Mouse (Mus musculus): ENCODE results near the gene Srrt.

Gene Srrt

DNA sequence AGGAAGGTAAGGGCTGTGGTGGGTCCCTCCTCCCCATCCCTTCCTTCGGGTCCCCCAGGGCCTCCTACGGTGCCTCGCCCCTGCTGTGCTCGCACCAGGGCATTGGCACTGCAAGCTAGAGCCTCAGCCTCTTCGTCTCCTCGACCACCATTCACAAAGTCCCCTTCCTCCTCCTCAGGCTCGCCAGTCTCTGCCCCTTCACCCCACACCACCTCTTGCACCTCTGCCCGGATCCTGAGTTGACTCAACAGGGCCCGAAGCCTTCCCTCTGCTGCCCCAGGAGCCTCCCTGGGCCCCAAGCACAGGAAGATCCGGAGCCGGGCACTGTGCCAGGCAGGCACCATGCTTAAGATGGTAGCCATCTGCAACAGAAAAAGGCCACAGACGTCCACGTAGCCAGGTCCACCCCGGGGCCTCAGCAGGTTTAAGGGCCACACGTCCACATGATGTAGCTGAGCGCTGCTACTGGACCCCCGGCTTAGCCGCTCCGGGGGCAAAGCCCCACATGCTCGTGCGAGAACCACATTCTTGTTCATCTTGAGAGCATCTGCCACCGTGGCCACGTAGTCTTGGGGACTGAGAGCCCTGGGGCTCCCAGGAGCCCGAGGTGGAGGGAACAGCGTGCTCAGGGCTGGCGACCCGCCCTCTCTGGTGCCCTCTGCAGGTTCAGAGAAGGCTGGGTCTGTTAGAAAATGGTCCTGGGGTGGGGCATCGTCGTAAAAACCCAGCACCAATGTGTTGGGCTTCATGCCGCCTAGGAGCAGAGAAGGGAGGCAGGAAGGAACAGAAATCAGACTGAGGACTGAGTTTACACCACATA, 7.8 kb upstream of the Srrt start:
- ChIA-PET CTCF (interaction anchor here in 3 of 4 experiments (0.6 to 1.5 kb wide), 5 partner anchors 8 to 39 kb away, joined by 3 to 5 read pairs (median 3); partner anchors contain the start of genes Slc12a9 (in 1 of the 3) and Srrt (in 1 of the 3)), POLR2A (interaction anchor here in 2 of 4 experiments (0.9 to 3.2 kb wide), 6 partner anchors 9 to 29 kb away, joined by 3 to 30 read pairs (median 6); partner anchors contain the start of genes Slc12a9 (in 1 of the 2) and Srrt (in 1 of the 2))

DNA sequence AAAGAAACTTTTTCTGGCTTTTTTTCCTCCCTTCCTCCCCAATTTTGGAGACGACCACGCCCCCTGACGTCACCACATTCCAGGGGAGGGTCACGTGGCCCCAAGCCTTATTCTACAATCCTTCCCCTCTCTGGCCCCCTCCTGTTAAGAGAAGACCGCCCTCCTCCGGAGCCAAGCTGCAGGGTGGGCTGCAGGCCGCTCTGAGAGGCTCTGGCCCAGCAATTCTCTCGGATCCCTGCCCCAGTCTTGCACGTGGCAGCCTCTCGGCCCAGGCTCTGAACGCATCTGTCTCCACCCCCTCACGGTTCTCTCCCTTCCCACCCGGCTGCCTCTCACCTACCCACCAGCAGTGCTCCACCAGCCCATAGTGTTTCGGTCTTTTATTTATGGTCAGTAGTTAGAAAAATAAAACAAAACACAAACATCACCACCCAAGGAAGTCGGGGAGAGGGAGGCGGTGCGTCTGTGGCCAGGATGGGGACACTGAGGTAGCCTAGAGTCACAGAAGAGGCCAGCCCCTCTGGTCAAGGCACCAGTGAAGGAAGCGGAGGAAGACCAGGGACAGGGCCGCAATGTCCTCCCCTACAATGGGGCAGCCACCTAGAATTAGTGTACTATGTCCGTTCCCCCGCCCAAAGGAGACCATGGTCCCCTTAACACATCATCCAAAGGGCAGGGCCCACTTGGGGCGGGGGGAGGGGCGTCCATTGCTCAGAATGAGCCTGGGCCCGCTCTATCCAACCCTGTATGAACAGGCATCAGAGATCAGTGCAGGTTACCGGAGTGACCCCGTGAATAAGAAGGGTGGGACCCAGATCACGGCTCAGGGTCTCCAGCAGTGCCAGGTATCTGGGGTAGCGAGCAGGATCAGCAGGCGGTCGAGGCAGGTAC, 7.0 kb upstream of the Srrt start, which contains the start of gene Trip6:
Gene Trip6, minus strand, starts transcription at position 212 of the 891 bp plus-strand sequence.
- POLR2A ChIA-PET, result interaction anchor here in 2 of 4 experiments (0.6 to 3.2 kb wide), 12 partner anchors 8 to 427 kb away, joined by 3 to 30 read pairs (median 4); partner anchors contain the start of genes Ache (in 1 of the 2), Nyap1 (in 1 of the 2), Pop7 (in 1 of the 2) and Slc12a9 (in 1 of the 2)
- CTCF ChIA-PET, result interaction anchor here in 2 of 4 experiments (0.6 to 1.0 kb wide), 2 partner anchors 20 to 1825 kb away, joined by 3 to 5 read pairs; partner anchors contain the start of gene Slc12a9 (in 1 of the 2)

DNA sequence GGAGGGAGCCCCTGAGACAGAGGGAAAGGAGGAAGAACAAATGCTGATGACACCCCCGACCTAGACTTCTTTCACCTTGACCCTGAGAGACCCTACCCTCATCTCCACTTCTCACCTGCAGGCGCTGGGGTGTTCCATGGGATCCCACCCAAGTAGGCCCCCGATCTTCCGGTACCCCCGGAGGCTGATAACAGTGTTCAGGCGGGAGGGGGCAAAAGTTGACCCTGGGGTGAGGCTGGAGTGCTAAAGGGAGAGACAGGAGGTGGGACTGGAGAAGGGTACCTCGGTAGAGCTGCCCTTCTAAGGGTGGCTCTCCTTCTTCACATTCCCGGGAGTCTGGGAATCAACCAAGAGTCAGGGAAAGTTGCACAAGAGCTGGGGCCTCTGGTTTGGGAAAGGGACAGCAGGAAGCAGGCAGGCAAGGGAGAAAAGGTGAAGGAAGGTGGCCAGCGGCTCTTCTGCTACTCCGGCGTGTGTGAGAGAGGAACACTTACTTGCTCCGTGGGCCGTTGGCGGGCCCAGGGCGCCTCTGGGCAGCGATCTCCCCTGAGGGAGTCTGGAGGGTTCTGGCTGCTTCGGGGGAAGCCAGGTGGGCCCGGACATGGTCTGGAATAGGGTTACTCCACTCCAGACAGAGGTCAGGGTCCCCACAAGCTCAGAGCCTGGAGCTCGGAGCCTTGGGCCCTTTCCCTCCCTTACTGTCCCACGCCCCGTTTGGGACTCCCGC, 6.2 kb upstream of the Srrt start:
- CTCF ChIA-PET, result interaction anchor here in 1 of 4 experiments (0.5 to 1.0 kb wide), 2 partner anchors 20 to 139 kb away, joined by 4 to 5 read pairs; partner anchors contain the start of gene Slc12a9
- POLR2A ChIA-PET, result interaction anchor here in 2 of 4 experiments (0.6 to 1.7 kb wide), 12 partner anchors 8 to 428 kb away, joined by 3 to 9 read pairs (median 4); partner anchors contain the start of genes Pop7 (in 2 of the 2), Ache (in 1 of the 2), Nyap1 (in 1 of the 2) and Slc12a9 (in 1 of the 2)

DNA sequence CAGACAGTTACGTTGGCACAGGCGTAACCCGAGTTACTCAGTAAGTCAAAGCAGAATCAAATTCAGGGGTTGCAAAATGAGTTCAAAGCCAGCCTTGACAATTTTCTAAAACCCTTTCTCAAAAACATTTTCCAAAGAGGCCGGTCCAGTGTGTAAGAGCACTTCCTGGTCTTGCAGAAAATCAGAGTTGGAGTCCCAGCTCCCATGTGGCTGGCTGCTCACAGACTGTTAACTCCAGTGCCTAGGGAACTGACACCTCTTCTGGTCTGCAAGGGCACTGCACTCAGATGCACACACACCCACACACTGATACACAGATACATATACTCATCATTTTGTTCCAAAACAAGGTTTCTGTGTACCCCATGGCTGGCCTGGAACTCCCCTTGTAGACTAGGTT, 882 bp upstream of the Srrt start:
- ChIA-PET POLR2A (interaction anchor here (0.5 to 7.1 kb wide), 32 partner anchors 8 to 444 kb away, joined by 3 to 135 read pairs (median 4); partner anchors contain the start of genes Slc12a9 (in 3 of the 4), Ufsp1 (in 3 of the 4), Ache (in 2 of the 4) and Pop7 (in 2 of the 4)), CTCF (interaction anchor here in 3 of 4 experiments (0.5 to 1.4 kb wide), 3 partner anchors 177 to 194 kb away, joined by 4 to 7 read pairs (median 5); partner anchors contain the start of gene Pop7 (in 2 of the 3))

DNA sequence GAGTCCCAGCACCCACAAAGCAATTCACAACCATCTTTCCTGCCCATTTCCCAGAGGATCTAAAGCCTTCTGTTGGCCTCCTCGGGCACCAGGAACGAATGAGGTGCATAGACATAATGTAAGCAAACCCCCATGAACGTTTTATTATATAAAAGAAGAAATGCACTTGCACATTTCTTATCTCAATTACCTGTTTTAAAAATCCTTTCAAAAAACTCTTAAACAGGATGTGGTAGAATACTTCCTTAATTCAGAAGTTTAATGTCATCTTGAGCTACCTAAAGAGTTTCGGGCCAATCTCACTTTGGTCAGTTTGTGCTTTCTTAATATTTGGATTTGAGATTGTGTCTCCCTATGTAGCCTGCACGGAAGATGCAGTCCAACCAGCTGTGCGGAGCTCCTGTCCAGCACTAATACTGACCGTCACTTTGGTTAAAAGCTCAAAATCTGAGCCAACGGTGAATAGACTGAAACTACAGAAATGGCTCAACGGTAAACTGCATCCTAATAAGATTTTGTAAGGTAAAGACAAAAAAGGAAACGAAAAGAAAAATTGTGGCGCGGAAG, 952 bp downstream of the Srrt start:
- CTCF ChIA-PET, result interaction anchor here in 2 of 4 experiments (1.0 to 1.5 kb wide), 3 partner anchors 10 to 19 kb away, joined by 3 to 7 read pairs (median 3); partner anchors contain the start of gene Ache (in 1 of the 2)
- POLR2A ChIA-PET, result interaction anchor here in 3 of 4 experiments (0.6 to 7.1 kb wide), 23 partner anchors 7 to 354 kb away, joined by 3 to 135 read pairs (median 8); partner anchors contain the start of genes Ache (in 2 of the 3), Ufsp1 (in 2 of the 3), Ephb4 (in 1 of the 3) and Epo (in 1 of the 3)

DNA sequence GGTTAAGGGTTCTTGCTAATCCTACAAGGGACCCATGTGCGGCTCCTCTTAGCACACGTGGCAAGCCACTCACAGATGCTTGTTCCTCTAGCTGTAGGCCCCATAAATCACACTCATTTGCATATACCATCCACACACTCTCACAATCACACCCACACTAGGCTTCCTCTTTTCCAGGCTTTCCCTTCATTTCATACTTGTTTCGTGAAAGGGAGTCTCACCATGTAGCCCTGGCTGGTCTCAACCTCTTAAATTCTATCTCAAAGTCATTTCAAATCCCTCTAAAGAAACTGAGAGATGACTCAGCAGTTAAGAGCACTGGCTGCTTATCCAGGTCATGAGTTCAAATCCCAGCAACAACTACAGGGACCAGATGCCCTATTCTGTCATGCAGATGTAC, 1.7 kb downstream of the Srrt start:
- ChIA-PET CTCF (interaction anchor here in 2 of 4 experiments (0.6 to 1.4 kb wide), 3 partner anchors 15 to 147 kb away, joined by 3 to 7 read pairs (median 3); partner anchors contain the start of gene Ache (in 1 of the 2)), POLR2A (interaction anchor here (0.6 to 7.1 kb wide), 25 partner anchors 8 to 353 kb away, joined by 3 to 135 read pairs (median 7); partner anchors contain the start of genes Ache (in 2 of the 4), Pop7 (in 2 of the 4), Ufsp1 (in 2 of the 4) and Ephb4 (in 1 of the 4))

DNA sequence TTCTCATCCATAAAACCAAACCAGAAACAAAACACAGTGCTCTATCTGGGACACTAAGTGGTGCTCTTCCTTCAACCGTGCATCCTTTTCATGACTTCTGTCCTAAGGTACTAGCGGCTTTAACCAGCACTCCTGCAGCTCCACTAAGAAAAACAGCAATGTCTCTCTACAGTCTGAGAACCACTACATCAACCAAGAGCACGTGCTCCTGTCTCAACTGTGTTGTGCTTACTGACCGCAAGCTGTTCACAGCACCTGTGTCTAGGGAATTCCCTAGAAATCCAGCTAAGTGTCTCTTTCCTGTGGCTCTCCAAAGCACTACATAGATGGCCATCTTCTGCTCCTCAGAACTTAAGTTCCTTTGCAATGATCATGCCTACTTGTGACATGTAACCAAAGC, 2.7 kb downstream of the Srrt start:
- ChIA-PET POLR2A (interaction anchor here (0.5 to 7.1 kb wide), 24 partner anchors 9 to 388 kb away, joined by 3 to 135 read pairs (median 6); partner anchors contain the start of genes Ufsp1 (in 3 of the 4), Ache (in 2 of the 4), Trip6 (in 2 of the 4) and Ephb4 (in 1 of the 4)), CTCF (interaction anchor here in 2 of 4 experiments (0.8 to 1.5 kb wide), 2 partner anchors 18 kb away, joined by 3 to 4 read pairs; partner anchors contain the start of gene Ache (in 1 of the 2))

DNA sequence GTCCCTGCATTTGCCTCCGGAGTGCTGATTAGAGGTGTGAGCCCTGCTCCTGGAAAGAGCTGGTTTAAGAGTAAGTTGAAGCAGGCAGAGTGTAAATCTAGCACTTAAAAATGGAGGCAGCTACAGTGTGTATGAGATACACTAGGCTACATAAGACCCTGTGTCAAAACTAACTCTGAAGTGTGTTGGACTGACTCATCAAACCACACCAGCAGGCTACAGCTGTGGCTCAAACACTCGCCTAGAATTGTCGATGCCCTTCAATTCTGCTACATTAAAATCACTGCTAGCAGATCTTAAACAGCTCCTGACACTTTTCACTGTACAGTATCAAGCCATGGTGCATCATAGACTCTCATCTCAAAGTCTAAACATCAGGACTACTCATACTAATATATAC, 3.3 kb downstream of the Srrt start:
- CTCF ChIA-PET, result interaction anchor here in 2 of 4 experiments (0.5 to 1.5 kb wide), 4 partner anchors 17 to 1335 kb away, joined by 3 read pairs; partner anchors contain the start of genes Ache (in 1 of the 2) and Fis1 (in 1 of the 2)
- POLR2A ChIA-PET, result interaction anchor here (0.6 to 7.1 kb wide), 19 partner anchors 8 to 259 kb away, joined by 3 to 135 read pairs (median 6); partner anchors contain the start of genes Ufsp1 (in 3 of the 4), Ache (in 2 of the 4), Ephb4 (in 1 of the 4) and Slc12a9 (in 1 of the 4)

DNA sequence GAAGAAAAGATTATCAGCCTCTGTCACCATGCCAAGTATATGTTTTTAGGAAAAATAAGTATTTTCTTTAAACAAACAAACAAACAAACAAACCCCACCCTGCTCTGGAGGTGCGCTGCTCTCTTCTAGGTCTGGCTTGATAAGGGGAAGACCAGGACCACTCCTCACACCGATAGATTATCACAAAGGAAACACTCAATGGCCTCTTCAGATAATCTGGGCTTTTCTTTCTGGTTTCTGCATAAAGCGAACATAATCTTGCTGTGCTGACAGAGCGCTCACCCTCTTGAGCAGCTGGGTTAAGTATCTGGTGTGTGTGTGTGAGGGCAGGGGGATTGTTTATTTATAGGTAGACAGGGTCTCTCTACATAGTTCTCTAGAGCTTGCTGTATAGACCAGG, 3.9 kb downstream of the Srrt start:
- ChIA-PET CTCF (interaction anchor here in 3 of 4 experiments (0.5 to 1.3 kb wide), 6 partner anchors 15 to 1335 kb away, joined by 3 to 4 read pairs (median 3); partner anchors contain the start of gene Fis1 (in 1 of the 3)), POLR2A (interaction anchor here (0.6 to 7.1 kb wide), 16 partner anchors 7 to 258 kb away, joined by 3 to 135 read pairs (median 6); partner anchors contain the start of genes Ufsp1 (in 3 of the 4), Ache (in 2 of the 4), Trip6 (in 2 of the 4) and Ephb4 (in 1 of the 4))

DNA sequence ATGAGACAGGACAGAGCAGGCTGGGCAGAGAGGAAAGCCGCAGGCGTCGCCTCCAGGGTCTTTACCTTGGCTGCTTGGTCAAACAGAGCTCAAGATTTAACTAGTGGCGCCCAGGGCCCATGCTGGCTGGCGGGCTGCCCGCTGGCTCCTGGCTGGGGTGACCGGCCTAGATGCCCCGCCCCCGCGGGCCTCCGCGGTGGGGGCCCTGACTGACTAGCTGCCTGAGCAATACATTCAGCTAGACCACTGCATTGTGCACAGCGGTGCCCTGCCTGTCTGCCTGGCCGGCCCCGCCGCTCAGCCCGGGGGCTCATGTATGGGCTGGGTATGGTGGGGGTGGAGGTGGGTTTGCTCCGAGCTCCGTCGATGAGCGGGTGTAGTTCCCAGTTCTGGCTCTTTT, 6.2 kb downstream of the Srrt start:
- CTCF ChIA-PET, result interaction anchor here in 3 of 4 experiments (0.6 to 1.7 kb wide), 3 partner anchors 14 to 294 kb away, joined by 3 to 4 read pairs (median 4); partner anchors contain the start of gene Ache (in 1 of the 3)
- POLR2A ChIA-PET, result interaction anchor here in 2 of 4 experiments (0.6 to 1.8 kb wide), 6 partner anchors 10 to 229 kb away, joined by 3 to 4 read pairs (median 3); partner anchors contain the start of genes Serpine1 (in 1 of the 2) and Slc12a9 (in 1 of the 2)

DNA sequence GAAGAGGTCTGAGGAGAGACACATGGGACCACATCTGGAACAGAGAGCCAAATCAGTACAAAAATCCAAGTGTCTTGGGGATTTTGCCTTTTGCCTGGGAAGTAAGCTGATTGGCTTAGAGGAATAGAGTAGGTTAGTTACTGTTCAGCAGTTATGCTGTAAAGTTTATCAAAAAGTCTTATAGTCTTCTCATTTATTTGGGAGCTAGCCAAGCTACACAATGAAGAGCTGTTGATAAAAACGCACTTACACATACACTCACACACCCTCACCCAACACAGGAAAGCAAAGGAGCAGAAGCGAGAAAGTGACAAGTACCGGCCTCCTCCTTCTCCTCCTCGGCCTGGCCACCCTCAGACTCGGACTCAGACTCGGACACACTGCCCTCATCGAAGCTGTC, 8.2 kb downstream of the Srrt start:
- POLR2A ChIA-PET, result interaction anchor here in 2 of 4 experiments (0.9 to 1.3 kb wide), 2 partner anchors 12 to 15 kb away, joined by 4 to 5 read pairs; partner anchors contain the start of genes Ache (in 1 of the 2) and Trip6 (in 1 of the 2)

DNA sequence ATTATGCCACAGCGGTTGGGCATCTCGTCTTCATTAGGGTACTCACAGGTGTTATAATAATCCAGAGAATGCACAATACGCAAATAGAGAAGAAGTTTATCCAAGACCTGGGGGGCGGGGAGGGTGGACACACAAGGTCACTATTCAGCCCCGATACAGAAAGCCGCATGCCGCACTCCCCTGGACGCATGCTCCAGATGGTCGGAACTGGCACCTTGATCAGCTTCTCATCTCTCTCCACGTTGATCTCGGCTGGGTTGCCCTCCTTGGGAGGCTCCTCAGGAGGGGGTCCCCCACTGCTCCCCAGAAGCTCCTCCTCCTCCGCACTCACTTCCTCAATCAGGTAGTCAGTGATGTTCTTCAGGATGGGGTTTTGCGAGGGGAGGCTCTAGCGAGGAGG, 10.3 kb downstream of the Srrt start:
- POLR2A ChIA-PET, result interaction anchor here in 2 of 4 experiments (0.5 to 7.4 kb wide), 6 partner anchors 8 to 206 kb away, joined by 3 to 135 read pairs (median 3); partner anchors contain the start of genes Srrt (in 2 of the 2) and Pop7 (in 1 of the 2)
- CTCF ChIA-PET, result no interaction called here

More for the DNA sequence above, 8.2 kb downstream of the Srrt start:
- CTCF ChIA-PET, result interaction anchor here in 1 of 4 experiments (0.6 kb wide), 1 partner anchor 520 kb away, joined by 6 read pairs; no protein-coding TSS in a partner anchor

DNA sequence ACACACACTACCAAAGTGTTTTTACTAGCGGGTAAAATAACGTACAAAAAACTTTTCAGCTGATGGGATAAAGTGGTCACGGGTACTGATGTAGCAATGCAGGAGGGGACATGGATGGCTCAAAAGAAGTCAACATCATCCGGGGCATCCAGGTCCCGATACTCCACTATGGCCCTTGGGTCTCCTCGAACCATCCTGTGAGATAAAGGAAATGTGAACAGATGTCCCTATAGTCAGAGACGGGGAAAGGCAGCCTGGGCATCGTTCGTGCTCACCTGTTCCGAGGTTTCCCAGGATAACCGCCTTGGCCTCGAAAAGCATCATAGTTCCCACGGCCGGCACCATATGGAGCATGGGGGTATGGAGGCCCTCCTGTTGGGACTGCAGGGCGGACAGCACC, 11.8 kb downstream of the Srrt start:
- CTCF ChIA-PET, result interaction anchor here in 1 of 4 experiments (0.9 kb wide), 1 partner anchor 9 kb away, joined by 4 read pairs; no protein-coding TSS in a partner anchor
- POLR2A ChIA-PET, result interaction anchor here (0.6 to 7.4 kb wide), 8 partner anchors 8 to 492 kb away, joined by 3 to 135 read pairs (median 6); partner anchors contain the start of genes Srrt (in 3 of the 4), Ache (in 1 of the 4) and Mepce (in 1 of the 4)

DNA sequence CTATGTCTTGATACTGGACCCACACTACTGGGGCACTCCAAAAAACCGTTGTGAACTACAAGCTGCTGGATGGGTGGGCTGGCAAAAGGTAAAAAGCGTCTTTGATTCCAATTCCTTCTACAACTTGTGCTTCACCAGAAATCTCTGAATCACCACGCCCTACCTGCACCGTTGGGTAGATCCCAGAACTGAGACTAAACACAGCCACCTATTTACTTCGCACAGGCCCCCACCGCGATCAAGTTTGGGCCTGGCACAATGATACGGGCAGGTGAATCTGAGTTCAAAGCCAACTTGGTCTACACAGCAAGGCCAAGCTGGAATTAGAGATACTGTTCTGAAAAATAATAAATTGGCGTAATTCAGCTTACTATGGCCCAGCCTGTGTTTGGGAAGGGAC, 12.2 kb downstream of the Srrt start:
- ChIA-PET POLR2A (interaction anchor here (0.6 to 7.4 kb wide), 8 partner anchors 8 to 492 kb away, joined by 3 to 135 read pairs (median 6); partner anchors contain the start of genes Srrt (in 3 of the 4), Ache (in 1 of the 4) and Mepce (in 1 of the 4)), CTCF (no interaction called here)

DNA sequence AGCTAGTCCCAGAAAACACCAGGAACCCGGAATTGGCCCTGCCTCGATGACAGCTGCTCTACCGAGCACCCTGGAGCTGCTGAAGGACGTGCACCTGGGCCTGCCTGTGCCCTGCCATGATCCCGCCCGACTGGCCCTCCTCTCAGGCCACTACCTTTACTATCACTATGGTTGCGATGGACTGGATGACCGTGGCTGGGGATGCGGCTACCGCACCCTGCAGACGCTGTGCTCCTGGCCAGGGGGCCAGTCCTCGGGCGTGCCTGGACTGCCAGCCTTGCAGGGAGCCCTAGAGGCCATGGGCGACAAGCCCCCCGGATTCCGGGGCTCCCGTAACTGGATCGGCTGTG, 12.8 kb downstream of the Srrt start:
- POLR2A ChIA-PET, result interaction anchor here (0.6 to 7.4 kb wide), 14 partner anchors 10 to 315 kb away, joined by 3 to 135 read pairs (median 6); partner anchors contain the start of genes Srrt (in 3 of the 4) and Pop7 (in 2 of the 4)

More for the DNA sequence above, 12.8 kb downstream of the Srrt start:
- CTCF ChIA-PET, result interaction anchor here in 2 of 4 experiments (0.5 to 0.6 kb wide), 2 partner anchors 87 to 1816 kb away, joined by 3 to 4 read pairs; no protein-coding TSS in a partner anchor
